Mouse (Mus musculus) neural tube, postnatal 0 days (tissue): ENCODE measurements around the gene Urb1. TPM values are rescaled to one million over a fixed set of nuclear protein-coding genes. Genes with fewer than 3 reads are reported as not detected.

Experiments
- polyA plus RNA-seq: library from polyadenylated mRNA; unstranded; fragments of >200 nt; fragmentation: Nextera tagmentation; extraction: Ambion mirVana; gene quantifications from 2 replicates; pipeline ENCODE4 v1.2.1, GENCODE M21; 2015

Gene Urb1
- 4.6 and 5.5 TPM in 2 replicates for polyA plus RNA-seq

GRCm38 (mm10) chr16:90809975-90810715 lies at the start of gene Urb1:
Urb1 (minus strand) TSS chr16:90810413.

DNA sequence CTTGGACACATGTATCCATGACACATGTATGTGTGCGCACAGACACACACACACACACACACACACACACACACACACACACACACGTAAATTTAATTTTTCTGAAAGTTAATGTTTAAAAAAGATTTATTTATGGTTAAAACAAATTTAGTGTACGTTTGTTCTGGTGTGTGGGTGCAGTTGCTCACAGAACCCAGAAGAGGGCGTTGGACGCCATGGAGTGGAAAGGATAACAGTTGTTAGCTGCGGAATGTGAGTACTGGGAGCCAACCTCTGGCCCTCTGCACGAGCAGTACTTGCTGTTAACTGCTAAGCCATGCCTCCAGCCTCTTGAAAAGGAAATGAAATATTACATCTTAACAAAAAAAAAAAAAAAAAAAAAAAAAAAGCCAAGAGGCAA lies 16.2 kb upstream of the Urb1 start, which contains the start of gene Eva1c:
Eva1c (plus strand) TSS at position 263 of the 400 bp plus-strand sequence.

GRCm38 (mm10) chr16:90738092-90738956 lies 71.9 kb downstream of the Urb1 start, which contains the start of gene Mrap:
Mrap (plus strand) TSS chr16:90738207.

GRCm38 (mm10) chr16:90727233-90728115 lies 82.7 kb downstream of the Urb1 start, which contains the start of gene Mis18a:
Mis18a (minus strand) TSS chr16:90727404.

Other genes with a start within 250 kb of the Urb1 start
- 20.6 and 21.3 TPM in 2 replicates for gene Mis18a, start 83.0 kb downstream of the Urb1 start, polyA plus RNA-seq
- gene Mrap, start 72.2 kb downstream of the Urb1 start, polyA plus RNA-seq = 0.18 and 0.39 TPM in 2 replicates
- 2.9 and 3.5 TPM in 2 replicates for gene Eva1c, start 16.3 kb upstream of the Urb1 start, polyA plus RNA-seq
- 48.1 and 54.4 TPM in 2 replicates for gene Cfap298, start 124.7 kb upstream of the Urb1 start, polyA plus RNA-seq
- gene Synj1, start 200.9 kb upstream of the Urb1 start, polyA plus RNA-seq = 42.2 and 45.9 TPM in 2 replicates
- gene Paxbp1, start 234.1 kb upstream of the Urb1 start, polyA plus RNA-seq = 29.5 and 35.3 TPM in 2 replicates